Comparison of ENCODE assay signal across 8 mouse cellular contexts in genomic region chr1:54439080-54439476, GRCm38 (mm10). TPM values are rescaled to one million over a fixed set of nuclear protein-coding genes. Genes with fewer than 3 reads are reported as not detected.
DNase-seq lines count a peak whose midpoint lies in the region; ATAC-seq and TF ChIP-seq lines count a peak whose summit lies in the region.

No protein-coding gene starts in this region.

- no peak overlapping the region for H3ac ChIP-seq in myocyte (ENCODE audit: control insufficient read depth, insufficient read length)

- ATAC-seq in embryonic facial prominence, embryonic 12.5 days (ENCODE audit: insufficient number of reproducible peaks, insufficient read depth, low FRiP score, low TSS enrichment) = no peak
- ATAC-seq in intestine, embryonic 14.5 days (replicated peaks; ENCODE audit: low FRiP score, low TSS enrichment, low read depth) = no peak

- H3K27ac ChIP-seq in left cerebral cortex, adult 2 months = peak overlapping the region; percentile 77; the same call in 1 of the 2 replicates
- H3K27ac ChIP-seq in embryonic facial prominence, embryonic 12.5 days = no peak overlapping the region
- no peak overlapping the region for H3K27ac ChIP-seq in intestine, embryonic 14.5 days (ENCODE audit: low read depth)

- H3K36me3 ChIP-seq in embryonic facial prominence, embryonic 12.5 days = peaks cover 3% of the 10 kb centered on the region; the same call in 1 of the 2 replicates
- peaks cover 3% of the 10 kb centered on the region for H3K36me3 ChIP-seq in intestine, embryonic 14.5 days (ENCODE audit: control insufficient read depth, insufficient read depth, low read length)
- H3K36me3 ChIP-seq in myocyte (ENCODE audit: control insufficient read depth, insufficient read depth) = peaks cover 11% of the 10 kb centered on the region

- intact Hi-C loops in left cerebral cortex, adult 2 months (cut with DNase I) = loop anchor here (2.0 kb wide), 1 partner anchor 30 kb away; no protein-coding TSS in a partner anchor

- H3K27me3 ChIP-seq in embryonic facial prominence, embryonic 12.5 days = no peaks in the 10 kb centered on the region
- no peaks in the 10 kb centered on the region for H3K27me3 ChIP-seq in intestine, embryonic 14.5 days (replicated peaks; ENCODE audit: control insufficient read depth, insufficient read depth, low read length)
- no peaks in the 10 kb centered on the region for H3K27me3 ChIP-seq in myocyte (ENCODE audit: control insufficient read depth, insufficient read depth, insufficient read length)

- H3K9me3 ChIP-seq in embryonic facial prominence, embryonic 12.5 days = no peaks in the 10 kb centered on the region
- no peaks in the 10 kb centered on the region for H3K9me3 ChIP-seq in intestine, embryonic 14.5 days (ENCODE audit: control insufficient read depth, low read length)

- peak overlapping the region; percentile 84 for H3K9ac ChIP-seq in embryonic facial prominence, embryonic 12.5 days
- H3K9ac ChIP-seq in intestine, embryonic 14.5 days (ENCODE audit: low read length) = peak overlapping the region; percentile 89

- no peak for TF ChIP-seq CTCF in left cerebral cortex, adult 2 months (IDR thresholded peaks at IDR 0.05)

- TF ChIP-seq POLR2A in myocyte (IDR thresholded peaks at IDR 0.05; ENCODE audit: insufficient read length, low read depth) = no peak

- peak overlapping the region; percentile 75 for H3K4me2 ChIP-seq in embryonic facial prominence, embryonic 12.5 days (replicated peaks)
- H3K4me2 ChIP-seq in intestine, embryonic 14.5 days (ENCODE audit: low read length) = peak overlapping the region; percentile 82; the same call in 1 of the 2 replicates
- peak overlapping the region; percentile 53 for H3K4me2 ChIP-seq in myocyte (ENCODE audit: low read depth)

- peaks cover 10% of the 10 kb centered on the region for H3K79me2 ChIP-seq in myocyte (ENCODE audit: control insufficient read depth, insufficient read depth)

- DNase-seq in left cerebral cortex, adult 2 months (ENCODE audit: extremely low spot score in 1 of 2, low spot score in 2 of 2) = no peak
- DNase-seq in left cerebral cortex, adult 18-20 months (ENCODE audit: low spot score in 2 of 2) = no peak
- DNase-seq in intestine, embryonic 14.5 days (ENCODE audit: low spot score) = no peak
- DNase-seq in right cerebral cortex, postnatal 10 days (ENCODE audit: low spot score in 2 of 2) = no peak
- DNase-seq in adrenal gland, adult (ENCODE audit: inconsistent age in 2 of 2, low spot score in 1 of 2) = no peak
- no peak for DNase-seq in urinary bladder, postnatal 25 days (ENCODE audit: low spot score)

- peaks cover 5% of the 10 kb centered on the region; the same call in 1 of the 2 replicates for H3K4me1 ChIP-seq in embryonic facial prominence, embryonic 12.5 days
- 0 out of 2 replicates have a peak, but pooled peaks cover 8% of the 10 kb centered on the region for H3K4me1 ChIP-seq in intestine, embryonic 14.5 days (replicated peaks; ENCODE audit: control insufficient read depth, insufficient read depth, low read length)

- H3K4me3 ChIP-seq in left cerebral cortex, adult 2 months = peak overlapping the region; percentile 93
- peak overlapping the region; percentile 72 for H3K4me3 ChIP-seq in embryonic facial prominence, embryonic 12.5 days
- peak overlapping the region; percentile 66 for H3K4me3 ChIP-seq in intestine, embryonic 14.5 days (ENCODE audit: low read depth, low read length)
- H3K4me3 ChIP-seq in myocyte = peak overlapping the region; percentile 74

- WGBS in embryonic facial prominence, embryonic 12.5 days = 52% methylated on average over 3 of the region's 3 CpGs
- 53% methylated on average over 3 of the region's 3 CpGs for WGBS in intestine, embryonic 14.5 days

TF ChIP-seq in myocyte, 11 proteins besides CTCF, POLR2A, EP300 and RAD21:
- TF ChIP-seq MYOG (IDR thresholded peaks at IDR 0.05; ENCODE audit: control insufficient read depth in 1 of 3, insufficient read depth in 1 of 3, insufficient read length in 2 of 3, low read depth in 2 of 3) (no peak), POLR2AphosphoS2 (IDR thresholded peaks at IDR 0.05; ENCODE audit: insufficient read length, low read depth) (no peak)
TF ChIP-seq in myocyte: peak in this region for 0.

RNA-seq across cellular contexts. Expression of gene Gtf3c3, which starts 0.3 kb away (rescaled TPM):
- 10 to 100 TPM; 27.7 to 33.6 TPM for total RNA-seq in left cerebral cortex, adult 2 months (2021)
- 10 to 100 TPM; 25.9 to 26.3 TPM for total RNA-seq in left cerebral cortex, adult 18-20 months (2021)
- 30.0 and 32.0 TPM in 2 replicates for polyA plus RNA-seq in embryonic facial prominence, embryonic 12.5 days (2016; fragmentation: Nextera tagmentation; extraction: Ambion mirVana)
- polyA plus RNA-seq in intestine, embryonic 14.5 days (2014; fragmentation: Nextera tagmentation; extraction: Ambion mirVana) = 22.6 and 29.3 TPM in 2 replicates
- polyA plus RNA-seq in myocyte (2012; fragmentation: generic; extraction: Trizol) = 6.0 TPM
